Mouse (Mus musculus): Measurements from ENCODE around the gene Rnf145. TPM values are rescaled to one million over a fixed set of nuclear protein-coding genes. Genes with fewer than 3 reads are reported as not detected.

The Rnf145 gene
- polyA plus RNA-seq (2021; fragmentation: Nextera tagmentation) = 32.5 and 34.0 TPM in 2 replicates
- long read RNA-seq, experiment 1, transcript Rnf145-201 (11 exons, 3,570 nt) = major isoform, 63 of 87 reads
- long read RNA-seq, experiment 1, partial matches to known transcripts = 14 of 87 reads
- long read RNA-seq, experiment 1, other reads (novel, unspliced or antisense) = 10 of 87 reads
- long read RNA-seq, experiment 2, transcript Rnf145-201 (11 exons, 3,570 nt) = major isoform, 470 of 529 reads
- long read RNA-seq, experiment 2, partial matches to known transcripts = 41 of 529 reads
- long read RNA-seq, experiment 2, other reads (novel, unspliced or antisense) = 18 of 529 reads

DNA sequence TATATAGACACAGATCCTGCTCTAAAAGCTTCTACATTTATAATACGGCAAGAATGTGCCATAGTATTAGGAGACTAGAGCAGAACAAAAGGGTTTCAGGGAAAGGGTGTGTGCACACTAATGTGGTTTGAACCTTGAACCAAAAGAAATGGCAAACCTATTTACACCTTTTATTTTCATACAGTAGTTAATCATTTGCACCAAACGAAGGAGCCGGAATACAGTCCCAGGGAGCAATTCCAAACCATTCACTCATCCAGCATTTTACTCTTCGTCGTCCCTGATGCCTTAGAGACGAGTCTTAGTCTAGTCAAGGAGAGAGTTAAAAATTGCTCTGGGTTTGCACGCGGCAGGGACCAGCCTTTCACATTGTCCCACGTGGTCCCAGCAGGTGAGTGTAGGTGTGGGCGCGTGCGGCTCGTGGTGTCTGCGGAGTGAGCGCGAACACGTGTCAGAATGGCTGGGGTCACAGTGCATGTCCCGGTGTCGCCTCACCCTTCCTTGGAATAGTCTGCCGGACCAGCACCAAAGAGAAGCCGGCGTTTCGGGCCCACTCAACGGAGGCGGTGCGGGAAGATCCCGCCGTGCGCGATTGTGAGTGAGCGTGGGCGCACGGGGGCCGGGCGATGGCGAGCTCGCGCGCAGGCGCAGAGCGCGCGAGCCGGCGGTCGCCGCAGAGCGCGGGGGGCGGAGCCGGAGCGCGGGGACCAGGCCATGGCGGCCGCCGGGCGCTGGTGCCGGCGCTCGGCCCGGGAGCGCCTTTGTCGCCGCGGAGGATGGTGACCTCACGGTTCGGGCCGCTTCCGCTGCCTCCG, at the start of gene Rnf145:
Rnf145 (plus strand) TSS at position 684 of the 815 bp plus-strand sequence.

DNA sequence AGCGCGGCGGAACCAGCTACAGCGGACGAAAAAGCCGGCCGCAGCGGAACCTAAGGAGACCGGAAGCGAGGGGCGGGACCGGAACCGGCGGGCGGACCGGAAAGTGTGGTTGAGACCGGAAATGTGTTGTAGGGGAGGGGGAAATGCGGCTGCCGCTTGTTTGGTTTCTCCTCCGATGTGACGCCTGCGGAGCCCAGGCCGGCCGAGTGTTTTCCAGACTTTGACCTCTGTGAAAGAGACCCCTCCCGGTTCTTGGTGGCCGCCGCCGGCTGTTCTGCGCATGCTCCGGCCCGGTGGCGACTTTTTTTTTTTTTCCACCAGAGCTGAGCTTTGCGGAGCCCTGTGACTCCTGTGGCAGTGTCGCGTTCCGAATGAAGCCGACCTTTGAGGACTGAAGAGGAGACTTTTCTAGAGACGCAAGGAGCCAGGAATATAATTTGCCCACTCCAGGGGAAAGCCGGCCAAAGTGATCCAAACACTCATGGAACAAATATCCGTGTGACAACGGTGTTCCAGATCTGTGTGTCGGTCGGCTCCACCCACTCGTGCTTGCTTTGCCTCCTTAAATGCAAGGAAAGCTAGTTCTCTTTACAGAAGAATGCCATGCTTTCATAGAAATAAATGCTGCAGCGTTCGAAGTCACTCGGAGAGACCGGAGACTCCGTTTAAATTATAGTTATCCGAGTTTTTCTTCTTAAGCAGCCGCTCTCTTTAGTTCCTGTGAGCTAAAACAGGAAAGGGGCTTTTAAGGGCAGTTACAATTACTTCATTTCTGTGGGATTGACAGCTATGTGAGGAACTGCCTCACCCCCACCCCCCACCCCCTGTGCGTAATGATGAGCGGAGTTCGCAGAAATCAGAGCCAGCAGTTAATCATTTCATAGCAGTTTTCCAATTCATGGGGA, 48.1 kb upstream of the Rnf145 start, which contains the start of gene Ublcp1:
Ublcp1 (minus strand) TSS at position 67 of the 905 bp plus-strand sequence.

Small RNA genes lying within 50 kb of the gene (microRNA-seq; reads per million reads assigned to microRNA genes)
- gene Gm22121 = not detected

Other genes starting within 250 kb of the Rnf145 start
- gene Il12b, start 118.9 kb upstream of the Rnf145 start, polyA plus RNA-seq (2021; fragmentation: Nextera tagmentation) = 0.13 TPM in 1 of 2 replicates, not detected in the other
- gene Ublcp1, start 48.5 kb upstream of the Rnf145 start, polyA plus RNA-seq (2021; fragmentation: Nextera tagmentation) = 57.8 and 57.9 TPM in 2 replicates
- 1.1 and 2.1 TPM in 2 replicates for gene Ebf1, start 98.4 kb downstream of the Rnf145 start, polyA plus RNA-seq (2021; fragmentation: Nextera tagmentation)

Data from layer of hippocampus, adult 6 months (tissue).